Mouse (Mus musculus): ENCODE measurements around the gene Lce1d.
"Not testable (repeated sequence)": the region's sequence is repeated elsewhere in the genome, so short reads cannot be mapped to it uniquely, and the experiment has no call there.

Lce1d gene

GRCm38 (mm10) chr3:92687110-92687509 is at the start of gene Lce1d:
TSS of gene Lce1d (minus strand) at chr3:92687210.
- DNase-seq (ENCODE audit: low spot score in 2 of 2), result no peak

- no peak for DNase-seq (ENCODE audit: low spot score in 2 of 2)
Observed at GRCm38 (mm10) chr3:92722631-92723030, 35.6 kb upstream of the Lce1d start.

- no peak for DNase-seq (ENCODE audit: low spot score in 2 of 2)
Observed at GRCm38 (mm10) chr3:92720250-92720649, 33.2 kb upstream of the Lce1d start, which contains the start of gene Lce1f. TSS of gene Lce1f (minus strand) at chr3:92720350.

GRCm38 (mm10) chr3:92715122-92715521 is 28.1 kb upstream of the Lce1d start:
- no peak for DNase-seq (ENCODE audit: low spot score in 2 of 2)

GRCm38 (mm10) chr3:92708974-92709373 is 22.0 kb upstream of the Lce1d start, which contains the start of gene Lce1e:
TSS of gene Lce1e (minus strand) at chr3:92709074.
- no peak for DNase-seq (ENCODE audit: low spot score in 2 of 2)

- DNase-seq (ENCODE audit: low spot score in 2 of 2), result no peak
Observed at GRCm38 (mm10) chr3:92694613-92695012, 7.6 kb upstream of the Lce1d start.

GRCm38 (mm10) chr3:92691688-92692087 is 4.7 kb upstream of the Lce1d start:
- no peak for DNase-seq (ENCODE audit: low spot score in 2 of 2)

GRCm38 (mm10) chr3:92689154-92689553 is 2.1 kb upstream of the Lce1d start:
- DNase-seq (ENCODE audit: low spot score in 2 of 2), result not testable (repeated sequence)

- DNase-seq (ENCODE audit: low spot score in 2 of 2), result no peak
Observed at GRCm38 (mm10) chr3:92678947-92679346, 8.1 kb downstream of the Lce1d start, which contains the start of gene Lce1c. TSS of gene Lce1c (plus strand) at chr3:92679247.

- DNase-seq (ENCODE audit: low spot score in 2 of 2), result no peak
Observed at GRCm38 (mm10) chr3:92670215-92670614, 16.8 kb downstream of the Lce1d start, which contains the start of gene Lce1a2. TSS of gene Lce1a2 (minus strand) at chr3:92670315.

- no peak for DNase-seq (ENCODE audit: low spot score in 2 of 2)
Observed at GRCm38 (mm10) chr3:92656826-92657225, 30.2 kb downstream of the Lce1d start, which contains the start of gene Lce1b. TSS of gene Lce1b (minus strand) at chr3:92656926.

- DNase-seq (ENCODE audit: low spot score in 2 of 2), result no peak
Observed at GRCm38 (mm10) chr3:92648207-92648606, 38.8 kb downstream of the Lce1d start, which contains the start of gene Lce1a1. TSS of gene Lce1a1 (minus strand) at chr3:92648307.

GRCm38 (mm10) chr3:92639854-92640253 is 47.2 kb downstream of the Lce1d start:
- no peak for DNase-seq (ENCODE audit: low spot score in 2 of 2)

- DNase-seq (ENCODE audit: low spot score in 2 of 2), result no peak
Observed at GRCm38 (mm10) chr3:92638653-92638991, 48.4 kb downstream of the Lce1d start.

GRCm38 (mm10) chr3:92637745-92638652 is 49.0 kb downstream of the Lce1d start:
- no peak for DNase-seq (ENCODE audit: low spot score in 2 of 2)
